Mouse (Mus musculus) hematopoietic stem cell, adult 5-6 weeks (primary cell): ENCODE data around the gene Cep131. TPM values are rescaled to one million over a fixed set of nuclear protein-coding genes. Genes with fewer than 3 reads are reported as not detected.

Experiments used
- ATAC-seq, 2 experiments: fragments of 125-278 bp in 1 of 2; replicated peaks in 1 of 2; 2 replicates each; pipeline ENCODE4 v1.8.0; 2016 to 2017; ENCODE audit warnings: inconsistent platforms in 2 of 2, mild to moderate bottlenecking in 2 of 2, moderate number of reproducible peaks in 2 of 2, low read depth in 1 of 2, moderate TSS enrichment in 1 of 2; ENCODE audit not compliant: low FRiP score in 2 of 2, poor library complexity in 2 of 2, severe bottlenecking in 2 of 2, insufficient read depth in 1 of 2, low TSS enrichment in 1 of 2
- total RNA-seq: library from RNA; stranded (forward); fragments of 172-1452, 232-1000 nt; gene quantifications from 2 replicates; pipeline ENCODE4 v1.2.3, GENCODE M21; 2017

Gene Cep131
- 22.5 and 25.5 TPM in 2 replicates for total RNA-seq

- ATAC-seq, result peak; percentile 99
These were observed at the start of gene Cep131 for GRCm38 (mm10) chr11:120086702-120087152. TSS of gene Cep131 (minus strand) at chr11:120086827.

GRCm38 (mm10) chr11:120136195-120136594 lies 49.6 kb upstream of the Cep131 start:
- no peak; a peak in 1 of 4 replicates for ATAC-seq

- no peak for ATAC-seq
These were observed 48.4 kb upstream of the Cep131 start for GRCm38 (mm10) chr11:120134847-120135530.

- ATAC-seq, result no peak
These were observed 47.5 kb upstream of the Cep131 start for GRCm38 (mm10) chr11:120134148-120134547.

- no peak for ATAC-seq
These were observed 42.7 kb upstream of the Cep131 start for GRCm38 (mm10) chr11:120129281-120129680.

GRCm38 (mm10) chr11:120126845-120127244 lies 40.2 kb upstream of the Cep131 start:
- no peak for ATAC-seq

- no peak for ATAC-seq
These were observed 35.5 kb upstream of the Cep131 start for GRCm38 (mm10) chr11:120122126-120122525.

GRCm38 (mm10) chr11:120120642-120121420 lies 34.2 kb upstream of the Cep131 start:
- ATAC-seq, result 0 out of 4 replicates have a peak, but pooled peaks of 1 of the 2 experiments have one; percentile 32

GRCm38 (mm10) chr11:120119936-120120541 lies 33.4 kb upstream of the Cep131 start:
- no peak for ATAC-seq

GRCm38 (mm10) chr11:120119108-120119507 lies 32.5 kb upstream of the Cep131 start:
- ATAC-seq, result no peak

GRCm38 (mm10) chr11:120117626-120118025 lies 31.0 kb upstream of the Cep131 start:
- ATAC-seq, result no peak

GRCm38 (mm10) chr11:120114488-120115215 lies 28.0 kb upstream of the Cep131 start:
- ATAC-seq, result no peak

GRCm38 (mm10) chr11:120112136-120112535 lies 25.5 kb upstream of the Cep131 start:
- ATAC-seq, result no peak

- peak in 1 of 2 experiments; percentile 44; a peak in 1 of 4 replicates for ATAC-seq
These were observed 24.4 kb upstream of the Cep131 start for GRCm38 (mm10) chr11:120111033-120111432.

- no peak for ATAC-seq
These were observed 23.9 kb upstream of the Cep131 start for GRCm38 (mm10) chr11:120110554-120110953.

GRCm38 (mm10) chr11:120109558-120110210 lies 23.1 kb upstream of the Cep131 start:
- no peak for ATAC-seq

GRCm38 (mm10) chr11:120107796-120108195 lies 21.2 kb upstream of the Cep131 start:
- ATAC-seq, result no peak
